Mouse (Mus musculus): ENCODE measurements around the gene Rnf17.

DNA sequence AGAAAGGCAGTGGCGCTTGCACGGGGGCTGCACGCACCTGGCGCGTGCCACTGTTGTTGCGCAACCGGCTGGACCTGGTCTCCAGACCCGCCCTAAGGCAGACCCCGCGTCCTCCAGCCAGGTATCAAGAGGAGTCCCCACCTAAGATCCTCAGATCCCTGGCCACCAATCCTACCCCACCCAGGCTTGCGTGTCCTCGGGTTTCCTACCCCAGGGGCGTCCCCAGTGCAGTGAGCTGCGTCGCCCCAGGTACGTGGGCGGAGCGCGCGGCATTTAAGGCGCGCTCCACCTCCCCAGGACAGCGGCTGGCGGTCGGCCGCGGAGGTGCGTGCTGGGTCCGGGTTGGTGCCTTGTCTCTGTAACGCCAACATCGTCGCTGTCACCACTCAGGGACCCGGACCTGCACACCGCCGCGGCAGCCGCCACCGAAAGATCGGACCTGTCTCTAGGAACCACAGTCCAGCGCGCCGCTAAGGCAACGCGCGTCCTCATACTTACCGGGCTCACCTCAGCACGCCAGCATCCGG is 37.6 kb upstream of the Rnf17 start, which contains the start of gene Atp12a:
- TF ChIP-seq HCFC1 (IDR thresholded peaks at IDR 0.05; ENCODE audit: low read depth, low read length): no peak
- no peak for TF ChIP-seq POLR2A (IDR thresholded peaks at IDR 0.05; ENCODE audit: control insufficient read depth in 1 of 2, insufficient read depth in 1 of 2, low read depth in 1 of 2, low read length in 2 of 2, poor library complexity in 1 of 2)
- TF ChIP-seq CHD1 (IDR thresholded peaks at IDR 0.05; ENCODE audit: low read depth, low read length): no peak
- no peak for TF ChIP-seq E2F4 (IDR thresholded peaks at IDR 0.05; ENCODE audit: borderline replicate concordance, low read depth, low read length)
- no peak for TF ChIP-seq ZMIZ1 (IDR thresholded peaks at IDR 0.05; ENCODE audit: low read depth, low read length)
- no peak for TF ChIP-seq POLR2AphosphoS5 (IDR thresholded peaks at IDR 0.05; ENCODE audit: borderline replicate concordance, low read depth, low read length)
- TF ChIP-seq SIN3A (IDR thresholded peaks at IDR 0.05; ENCODE audit: low read length): no peak
- TF ChIP-seq GABPA (IDR thresholded peaks at IDR 0.05; ENCODE audit: low read depth, low read length): no peak
- TF ChIP-seq TCF12 (IDR thresholded peaks at IDR 0.05; ENCODE audit: low read depth, low read length): no peak
- no peak for TF ChIP-seq MAZ (IDR thresholded peaks at IDR 0.05; ENCODE audit: low read depth, low read length)
- no peak for TF ChIP-seq CTCF (IDR thresholded peaks at IDR 0.05 in 2 of 3, conservative IDR thresholded peaks at IDR 0.05 in 1 of 3; ENCODE audit: control insufficient read depth in 1 of 3, insufficient read depth in 1 of 3, low read depth in 2 of 3, low read length in 3 of 3, poor library complexity in 1 of 3, severe bottlenecking in 1 of 3)
- TF ChIP-seq TAL1 (IDR thresholded peaks at IDR 0.05; ENCODE audit: low read length): no peak
- TF ChIP-seq MAX (IDR thresholded peaks at IDR 0.05; ENCODE audit: low read length): no peak
